Comparison of ENCODE assay signal across 23 mouse cellular contexts in genomic region chr16:60257044-60257443, GRCm38 (mm10).
"Had no signal": no experiment of that assay in that cellular context is flagged by ENCODE, and none has a peak within 500 bp of the region (broad histone marks: within the 10 kb centered on the region; RNA-seq: fewer than 3 reads in every experiment).

No protein-coding gene starts in this region.

- H3K36me3 ChIP-seq: heart, embryonic 10.5 days; heart, embryonic 12.5 days; hindbrain, embryonic 10.5 days; hindbrain, embryonic 12.5 days; intestine, embryonic 15.5 days; limb, embryonic 10.5 days; limb, embryonic 12.5 days had no signal

- H3K27me3 ChIP-seq: heart, embryonic 12.5 days; hindbrain, embryonic 12.5 days; intestine, embryonic 15.5 days; limb, embryonic 12.5 days had no signal

- H3K4me3 ChIP-seq: heart, adult 2 months; heart, embryonic 10.5 days; heart, embryonic 12.5 days; hindbrain, embryonic 10.5 days; hindbrain, embryonic 12.5 days; intestine, embryonic 15.5 days; left cerebral cortex, adult 2 months; limb, embryonic 10.5 days; limb, embryonic 12.5 days had no signal

- H3K9me3 ChIP-seq: heart, embryonic 10.5 days; heart, embryonic 12.5 days; hindbrain, embryonic 10.5 days; hindbrain, embryonic 12.5 days; intestine, embryonic 15.5 days; limb, embryonic 10.5 days; limb, embryonic 12.5 days had no signal

- H3K4me1 ChIP-seq: heart, embryonic 10.5 days; heart, embryonic 12.5 days; hindbrain, embryonic 10.5 days; hindbrain, embryonic 12.5 days; intestine, embryonic 15.5 days; limb, embryonic 10.5 days; limb, embryonic 12.5 days had no signal

- H3K27ac ChIP-seq: heart, adult 2 months; heart, embryonic 10.5 days; hindbrain, embryonic 10.5 days; hindbrain, embryonic 12.5 days; hindbrain, embryonic 14.5 days; intestine, embryonic 15.5 days; left cerebral cortex, adult 2 months; limb, embryonic 10.5 days; limb, embryonic 12.5 days; liver, embryonic 14.5 days had no signal

- H3K9ac ChIP-seq: heart, embryonic 12.5 days; hindbrain, embryonic 12.5 days; hindbrain, embryonic 14.5 days; intestine, embryonic 15.5 days; limb, embryonic 12.5 days; liver, embryonic 14.5 days had no signal

- DNase-seq: gastrocnemius, postnatal 14 days; gastrocnemius, postnatal 36 days; heart, adult 11 months; heart, adult 2 months; heart, postnatal 10 days; heart, postnatal 4 days; kidney, adult 18-20 months; kidney, adult 8-10 months; kidney, postnatal 10 days; kidney, postnatal 25 days; kidney, postnatal 4 days; layer of hippocampus, adult 9-11 months; liver had no signal
